Mouse (Mus musculus): ENCODE results near the gene Lekr1. TPM values are rescaled to one million over a fixed set of nuclear protein-coding genes. Genes with fewer than 3 reads are reported as not detected.

The Lekr1 gene
- total RNA-seq, 1 experiment from 2014 or later: 3.7 TPM

Small RNAs within 50 kb of the gene (microRNA-seq; reads per million reads assigned to microRNA genes)
- gene Mir8120: 0.76 to 3.0 reads per million in 2 experiments

Other genes starting within 250 kb of the Lekr1 start
- gene Tiparp, start 137.8 kb upstream of the Lekr1 start, total RNA-seq (2021): 21.6 and 26.4 TPM in 2 replicates